Mouse (Mus musculus) CH12.LX (cell line): ENCODE results near the gene Cwc25.

Experiments used
- BHLHE40 ChIP-seq: IDR thresholded peaks from 2 replicates; pipeline ENCODE4 v1.6.1; 2011; ENCODE audit warnings: mild to moderate bottlenecking, low read depth, low read length, improper control_type of control experiment
- CTCF ChIP-seq, 2 experiments: IDR thresholded peaks in 1 of 2; conservative IDR thresholded peaks in 1 of 2; 2 replicates each; pipeline ENCODE4 v1.5.1; 2011 to 2012; ENCODE audit warnings: low read depth in 2 of 2, low read length in 2 of 2, improper control_type of control experiment in 1 of 2, inconsistent platforms in 1 of 2, mild to moderate bottlenecking in 1 of 2, moderate library complexity in 1 of 2
- E2F4 ChIP-seq: IDR thresholded peaks from 2 replicates; pipeline ENCODE4 v1.6.1; 2011; ENCODE audit warnings: low read depth, low read length, improper control_type of control experiment; ENCODE audit not compliant: insufficient replicate concordance
- EP300 ChIP-seq: IDR thresholded peaks from 2 replicates; pipeline ENCODE4 v1.6.1; 2011; ENCODE audit warnings: low read length, improper control_type of control experiment
- MXI1 ChIP-seq: IDR thresholded peaks from 2 replicates; pipeline ENCODE4 v1.6.1; 2011; ENCODE audit warnings: mild to moderate bottlenecking, low read depth, low read length, improper control_type of control experiment
- POLR2A ChIP-seq: IDR thresholded peaks from 2 replicates; pipeline ENCODE4 v1.6.1; 2011; ENCODE audit warnings: low read depth, mild to moderate bottlenecking, improper control_type of control experiment, low read length
- POLR2AphosphoS2 ChIP-seq: IDR thresholded peaks from 2 replicates; pipeline ENCODE4 v1.6.1; 2011; ENCODE audit warnings: low read depth, low read length, improper control_type of control experiment
- TCF12 ChIP-seq: IDR thresholded peaks from 2 replicates; pipeline ENCODE4 v1.6.1; 2014; ENCODE audit warnings: low read depth, mild to moderate bottlenecking, inconsistent platforms, low read length, improper control_type of control experiment
- USF1 ChIP-seq: IDR thresholded peaks from 2 replicates; pipeline ENCODE4 v1.6.1; 2014; ENCODE audit warnings: low read depth, mild to moderate bottlenecking, inconsistent platforms, low read length, improper control_type of control experiment
- ZKSCAN1 ChIP-seq: IDR thresholded peaks from 2 replicates; pipeline ENCODE4 v1.6.1; 2012; ENCODE audit warnings: low read depth, inconsistent platforms, low read length, improper control_type of control experiment, borderline replicate concordance

DNA sequence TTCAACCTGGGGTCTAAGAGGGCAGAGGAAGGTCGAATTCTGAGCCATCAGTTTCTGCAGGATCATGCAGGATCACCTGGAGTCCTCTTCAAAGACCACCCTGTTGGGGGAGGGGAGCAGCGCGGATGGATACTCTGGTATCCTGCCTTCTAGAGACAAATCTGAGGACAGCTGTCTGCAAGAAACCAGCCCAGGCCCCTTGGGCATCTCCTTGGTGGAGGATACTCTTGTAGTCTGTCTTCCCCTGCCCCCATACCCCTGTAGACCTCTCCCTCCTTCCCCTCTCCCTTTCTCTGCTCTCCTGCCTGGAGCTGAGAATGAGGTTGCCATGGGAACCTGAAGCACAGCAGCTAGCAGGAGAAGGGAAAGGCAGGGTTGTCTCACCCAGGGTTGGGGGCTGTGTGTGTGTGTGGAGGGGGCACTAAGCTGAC lies 46.1 kb upstream of the Cwc25 start:
- TF ChIP-seq CTCF (conservative IDR thresholded peaks at IDR 0.05 in 1 of 2, IDR thresholded peaks at IDR 0.05 in 1 of 2; ENCODE audit: low read depth in 2 of 2, low read length in 2 of 2) (no peak), E2F4 (no peak), POLR2A (no peak), POLR2AphosphoS2 (no peak), USF1 (no peak), EP300 (no peak), MXI1 (no peak), ZKSCAN1 (no peak), BHLHE40 (no peak), TCF12 (no peak)
